Mouse (Mus musculus) urinary bladder, postnatal 25 days (tissue): ENCODE results near the gene Pak1ip1.

Source experiments
- DNase-seq: peaks from one replicate; pipeline ENCODE4 v3.0.0; 2022; ENCODE audit warnings: low spot score

The Pak1ip1 gene

GRCm38 (mm10) chr13:41006244-41006643 is 5.4 kb downstream of the Pak1ip1 start:
- no peak for DNase-seq

GRCm38 (mm10) chr13:41008271-41008670 is 7.4 kb downstream of the Pak1ip1 start:
- no peak for DNase-seq

GRCm38 (mm10) chr13:41008946-41009345 is 8.1 kb downstream of the Pak1ip1 start:
- DNase-seq = no peak

GRCm38 (mm10) chr13:41015829-41016634 is 15.2 kb downstream of the Pak1ip1 start, which contains the start of gene Tmem14c:
Gene Tmem14c (plus strand): TSS chr13:41016292.
- DNase-seq = peak; percentile 91

- no peak for DNase-seq
Measured at GRCm38 (mm10) chr13:41016797-41017405, 16.1 kb downstream of the Pak1ip1 start.

- DNase-seq = no peak
Measured at GRCm38 (mm10) chr13:41017832-41018231, 17.0 kb downstream of the Pak1ip1 start.

- DNase-seq = no peak
Measured at GRCm38 (mm10) chr13:41018236-41018635, 17.4 kb downstream of the Pak1ip1 start.

GRCm38 (mm10) chr13:41018756-41019591 is 18.2 kb downstream of the Pak1ip1 start:
- no peak for DNase-seq

GRCm38 (mm10) chr13:41020494-41020893 is 19.7 kb downstream of the Pak1ip1 start:
- DNase-seq = no peak

GRCm38 (mm10) chr13:41021607-41022006 is 20.8 kb downstream of the Pak1ip1 start:
- DNase-seq = no peak

- DNase-seq = no peak
Measured at GRCm38 (mm10) chr13:41022099-41022498, 21.3 kb downstream of the Pak1ip1 start.

GRCm38 (mm10) chr13:41030098-41030497 is 29.3 kb downstream of the Pak1ip1 start:
- no peak for DNase-seq

GRCm38 (mm10) chr13:41042511-41042910 is 41.7 kb downstream of the Pak1ip1 start:
- no peak for DNase-seq

- DNase-seq = no peak
Measured at GRCm38 (mm10) chr13:41045901-41046300, 45.1 kb downstream of the Pak1ip1 start.

- no peak for DNase-seq
Measured at GRCm38 (mm10) chr13:41047280-41047679, 46.5 kb downstream of the Pak1ip1 start.

- DNase-seq = no peak
Measured at GRCm38 (mm10) chr13:41051965-41052364, 51.1 kb downstream of the Pak1ip1 start.
